Mouse (Mus musculus): ENCODE measurements at regions not wholly inside any gene's neighbourhood (a gene's known extent, or its start where the extent isn't known, plus 50 kb on each side); places are given as distances from the start of the nearest gene placed in this dataset.

- DNase-seq (ENCODE audit: extremely low spot score in 1 of 2, low spot score in 1 of 2), result peak; percentile 2 to 80
Measured at GRCm38 (mm10) chr14:111149653-111150052, 394.7 kb upstream of the Slitrk6 start.

GRCm38 (mm10) chr14:111116600-111116999 is 361.7 kb upstream of the Slitrk6 start:
- DNase-seq (ENCODE audit: extremely low spot score in 1 of 2, low spot score in 1 of 2), result no peak

- no peak for DNase-seq (ENCODE audit: extremely low spot score in 1 of 2, low spot score in 1 of 2)
Measured at GRCm38 (mm10) chr14:111103579-111103978, 348.6 kb upstream of the Slitrk6 start.

- peak; percentile 1 to 31 for DNase-seq (ENCODE audit: extremely low spot score in 1 of 2, low spot score in 1 of 2)
Measured at GRCm38 (mm10) chr14:111100257-111100656, 345.3 kb upstream of the Slitrk6 start.

GRCm38 (mm10) chr14:111096229-111096628 is 341.3 kb upstream of the Slitrk6 start:
- DNase-seq (ENCODE audit: extremely low spot score in 1 of 2, low spot score in 1 of 2), result peak in 1 of 2 experiments; percentile 18

GRCm38 (mm10) chr14:111074517-111074916 is 319.6 kb upstream of the Slitrk6 start:
- DNase-seq (ENCODE audit: extremely low spot score in 1 of 2, low spot score in 1 of 2), result no peak

GRCm38 (mm10) chr14:111073529-111073928 is 318.6 kb upstream of the Slitrk6 start:
- no peak for DNase-seq (ENCODE audit: extremely low spot score in 1 of 2, low spot score in 1 of 2)
